Comparison of ENCODE assay signal across 27 mouse cellular contexts in genomic region chr6:91862848-91863247, GRCm38 (mm10). TPM values are rescaled to one million over a fixed set of nuclear protein-coding genes. Genes with fewer than 3 reads are reported as not detected.
DNase-seq lines count a peak whose midpoint lies in the region; ATAC-seq and TF ChIP-seq lines count a peak whose summit lies in the region.
"Had no signal": no experiment of that assay in that cellular context is flagged by ENCODE, and none has a peak within 500 bp of the region (broad histone marks: within the 10 kb centered on the region; RNA-seq: fewer than 3 reads in every experiment).

No protein-coding gene starts in this region.

- H3K4me3 ChIP-seq in hindbrain, postnatal 0 days (ENCODE audit: low read length): no peak overlapping the region
- H3K4me3 ChIP-seq in hindbrain, embryonic 13.5 days: no peak overlapping the region
- no peak overlapping the region for H3K4me3 ChIP-seq in midbrain, postnatal 0 days (ENCODE audit: low read depth, low read length)
- no peak overlapping the region for H3K4me3 ChIP-seq in midbrain, embryonic 15.5 days
- H3K4me3 ChIP-seq: embryonic facial prominence, embryonic 12.5 days; embryonic facial prominence, embryonic 15.5 days; heart, adult 2 months; heart, embryonic 10.5 days; heart, embryonic 13.5 days had no signal

- TF ChIP-seq POLR2A in brain, embryonic 14.5 days (IDR thresholded peaks at IDR 0.05; ENCODE audit: borderline replicate concordance, extremely low read depth, insufficient read depth, insufficient read length, poor library complexity, severe bottlenecking): no peak

- H3K27ac ChIP-seq in hindbrain, postnatal 0 days: no peak overlapping the region
- no peak overlapping the region for H3K27ac ChIP-seq in hindbrain, embryonic 13.5 days
- H3K27ac ChIP-seq in midbrain, postnatal 0 days (ENCODE audit: low read depth, low read length): no peak overlapping the region
- H3K27ac ChIP-seq in midbrain, embryonic 15.5 days: no peak overlapping the region
- H3K27ac ChIP-seq: embryonic facial prominence, embryonic 12.5 days; embryonic facial prominence, embryonic 15.5 days; heart, adult 2 months; heart, embryonic 10.5 days; heart, embryonic 13.5 days had no signal

- H3K4me1 ChIP-seq in hindbrain, postnatal 0 days (ENCODE audit: insufficient read depth, low read length): no peaks in the 10 kb centered on the region
- H3K4me1 ChIP-seq in hindbrain, embryonic 13.5 days (replicated peaks): no peaks in the 10 kb centered on the region
- no peaks in the 10 kb centered on the region for H3K4me1 ChIP-seq in midbrain, postnatal 0 days (ENCODE audit: insufficient read depth, low read length)
- no peaks in the 10 kb centered on the region for H3K4me1 ChIP-seq in midbrain, embryonic 15.5 days
- H3K4me1 ChIP-seq: embryonic facial prominence, embryonic 12.5 days; embryonic facial prominence, embryonic 15.5 days; heart, embryonic 13.5 days had no signal

- no peak overlapping the region for H3K4me2 ChIP-seq in hindbrain, postnatal 0 days (ENCODE audit: low read depth, low read length)
- H3K4me2 ChIP-seq in hindbrain, embryonic 13.5 days: no peak overlapping the region
- H3K4me2 ChIP-seq in midbrain, postnatal 0 days (ENCODE audit: low read depth, low read length, poor library complexity, severe bottlenecking): no peak overlapping the region
- H3K4me2 ChIP-seq in midbrain, embryonic 15.5 days: no peak overlapping the region
- H3K4me2 ChIP-seq: embryonic facial prominence, embryonic 12.5 days; embryonic facial prominence, embryonic 15.5 days; heart, embryonic 13.5 days had no signal

- H3K9ac ChIP-seq in hindbrain, postnatal 0 days (replicated peaks; ENCODE audit: low read length): no peak overlapping the region
- no peak overlapping the region for H3K9ac ChIP-seq in hindbrain, embryonic 13.5 days
- H3K9ac ChIP-seq in midbrain, postnatal 0 days (replicated peaks; ENCODE audit: low read length, poor library complexity, severe bottlenecking): no peak overlapping the region
- no peak overlapping the region for H3K9ac ChIP-seq in midbrain, embryonic 15.5 days
- H3K9ac ChIP-seq: embryonic facial prominence, embryonic 12.5 days; embryonic facial prominence, embryonic 15.5 days; heart, embryonic 13.5 days had no signal

- no peaks in the 10 kb centered on the region for H3K27me3 ChIP-seq in hindbrain, postnatal 0 days (ENCODE audit: insufficient read depth, low read length)
- H3K27me3 ChIP-seq in hindbrain, embryonic 13.5 days: no peaks in the 10 kb centered on the region
- H3K27me3 ChIP-seq in midbrain, postnatal 0 days (ENCODE audit: insufficient read depth, low read length): 0 out of 2 replicates have a peak, but pooled peaks cover 3% of the 10 kb centered on the region
- no peaks in the 10 kb centered on the region for H3K27me3 ChIP-seq in midbrain, embryonic 15.5 days (replicated peaks)
- H3K27me3 ChIP-seq: embryonic facial prominence, embryonic 12.5 days; embryonic facial prominence, embryonic 15.5 days had no signal

- TF ChIP-seq CTCF in hindbrain, postnatal 0 days (IDR thresholded peaks at IDR 0.05; ENCODE audit: low read depth): no peak
- no peak for TF ChIP-seq CTCF in midbrain, postnatal 0 days (IDR thresholded peaks at IDR 0.05)
- TF ChIP-seq CTCF in brain, embryonic 14.5 days (IDR thresholded peaks at IDR 0.05; ENCODE audit: borderline replicate concordance, extremely low read depth, insufficient read depth, insufficient read length): no peak

- H3K9me3 ChIP-seq in hindbrain, postnatal 0 days (ENCODE audit: low read length): 0 out of 2 replicates have a peak, but pooled peaks cover 3% of the 10 kb centered on the region
- H3K9me3 ChIP-seq in hindbrain, embryonic 13.5 days: peaks cover 6% of the 10 kb centered on the region; the same call in 1 of the 2 replicates
- no peaks in the 10 kb centered on the region for H3K9me3 ChIP-seq in midbrain, postnatal 0 days (ENCODE audit: low read length)
- H3K9me3 ChIP-seq in midbrain, embryonic 15.5 days: no peaks in the 10 kb centered on the region
- H3K9me3 ChIP-seq: embryonic facial prominence, embryonic 12.5 days; embryonic facial prominence, embryonic 15.5 days; G1E; heart, embryonic 10.5 days; heart, embryonic 13.5 days had no signal

- H3K36me3 ChIP-seq in hindbrain, postnatal 0 days (ENCODE audit: insufficient read depth, low read length): no peaks in the 10 kb centered on the region
- no peaks in the 10 kb centered on the region for H3K36me3 ChIP-seq in hindbrain, embryonic 13.5 days
- H3K36me3 ChIP-seq in midbrain, postnatal 0 days (ENCODE audit: insufficient read depth, low read length): no peaks in the 10 kb centered on the region
- no peaks in the 10 kb centered on the region for H3K36me3 ChIP-seq in midbrain, embryonic 15.5 days (replicated peaks)
- H3K36me3 ChIP-seq: embryonic facial prominence, embryonic 12.5 days; embryonic facial prominence, embryonic 15.5 days; G1E; heart, embryonic 10.5 days; heart, embryonic 13.5 days had no signal

- peak; percentile 63 for ATAC-seq in hindbrain, postnatal 0 days
- no peak for ATAC-seq in hindbrain, embryonic 13.5 days (ENCODE audit: low FRiP score)
- ATAC-seq in midbrain, postnatal 0 days (ENCODE audit: low FRiP score): no peak
- no peak for ATAC-seq in midbrain, embryonic 15.5 days (replicated peaks)
- ATAC-seq: forebrain, embryonic 14.5 days; intestine, postnatal 0 days had no signal

- peak; percentile 57 to 59 for DNase-seq in cerebellum, postnatal 14 days
- DNase-seq in cerebellum, adult 8-10 months: no peak
- DNase-seq in hindbrain, postnatal 0 days (ENCODE audit: low spot score): peak; percentile 40
- peak; percentile 56 for DNase-seq in midbrain, postnatal 0 days (ENCODE audit: low spot score)
- peak; percentile 23 for DNase-seq in brain, embryonic 14.5 days (ENCODE audit: low read depth)
- DNase-seq: adrenal gland, adult 2 months; adrenal gland, postnatal 14 days; B cell, adult 2 months; cerebellum, adult 2 months; cerebellum, postnatal 25 days; gastrocnemius, postnatal 10 days; gastrocnemius, postnatal 36 days; heart, adult 2 months; heart, postnatal 14 days; heart, postnatal 4 days had no signal

RNA-seq across cellular contexts. Expression of gene Ccdc174, which starts 15.0 kb away (rescaled TPM):
- 12.8 and 15.1 TPM in 2 replicates for total RNA-seq in hindbrain, postnatal 0 days (2014; rRNA removed)
- polyA plus RNA-seq in hindbrain, postnatal 0 days (2015; fragmentation: Nextera tagmentation; extraction: Ambion mirVana): 36.3 and 43.4 TPM in 2 replicates
- 50.5 TPM in 2 replicates for polyA plus RNA-seq in hindbrain, embryonic 13.5 days (2015; fragmentation: Nextera tagmentation; extraction: Ambion mirVana)
- 12.5 and 14.8 TPM in 2 replicates for total RNA-seq in midbrain, postnatal 0 days (2014; rRNA removed)
- 33.6 and 43.9 TPM in 2 replicates for polyA plus RNA-seq in midbrain, postnatal 0 days (2015; fragmentation: Nextera tagmentation; extraction: Ambion mirVana)
- 34.6 and 40.6 TPM in 2 replicates for polyA plus RNA-seq in midbrain, embryonic 15.5 days (2015; fragmentation: Nextera tagmentation; extraction: Ambion mirVana)
- 17.9 and 20.5 TPM in 2 replicates for polyA plus RNA-seq in brain, embryonic 14.5 days (2012; rRNA removed)

RNA-seq across cellular contexts. Expression of gene Grip2, which starts 35.8 kb away (rescaled TPM):
- 14.6 and 19.2 TPM in 2 replicates for total RNA-seq in hindbrain, postnatal 0 days (2014; rRNA removed)
- 5.2 and 5.3 TPM in 2 replicates for polyA plus RNA-seq in hindbrain, postnatal 0 days (2015; fragmentation: Nextera tagmentation; extraction: Ambion mirVana)
- 4.3 and 4.6 TPM in 2 replicates for polyA plus RNA-seq in hindbrain, embryonic 13.5 days (2015; fragmentation: Nextera tagmentation; extraction: Ambion mirVana)
- total RNA-seq in midbrain, postnatal 0 days (2014; rRNA removed): 22.8 and 29.7 TPM in 2 replicates
- 7.7 and 7.8 TPM in 2 replicates for polyA plus RNA-seq in midbrain, postnatal 0 days (2015; fragmentation: Nextera tagmentation; extraction: Ambion mirVana)
- 9.0 and 10.7 TPM in 2 replicates for polyA plus RNA-seq in midbrain, embryonic 15.5 days (2015; fragmentation: Nextera tagmentation; extraction: Ambion mirVana)
- polyA plus RNA-seq in brain, embryonic 14.5 days (2012; rRNA removed): 18.6 and 21.0 TPM in 2 replicates
- total RNA-seq: CH12.LX; common myeloid progenitor, adult 5-6 weeks; granulocyte monocyte progenitor cell, adult 5-6 weeks had no signal
- polyA plus RNA-seq: G1E had no signal

RNA-seq across cellular contexts. Expression of gene 4930590J08Rik, which starts 39.8 kb away (rescaled TPM):
- 2.2 and 3.2 TPM in 2 replicates for total RNA-seq in hindbrain, postnatal 0 days (2014; rRNA removed)
- 0.63 and 0.64 TPM in 2 replicates for polyA plus RNA-seq in hindbrain, postnatal 0 days (2015; fragmentation: Nextera tagmentation; extraction: Ambion mirVana)
- polyA plus RNA-seq in hindbrain, embryonic 13.5 days (2015; fragmentation: Nextera tagmentation; extraction: Ambion mirVana): 1.2 and 1.4 TPM in 2 replicates
- 2.1 and 5.9 TPM in 2 replicates for total RNA-seq in midbrain, postnatal 0 days (2014; rRNA removed)
- polyA plus RNA-seq in midbrain, postnatal 0 days (2015; fragmentation: Nextera tagmentation; extraction: Ambion mirVana): 0.34 and 0.78 TPM in 2 replicates
- polyA plus RNA-seq in midbrain, embryonic 15.5 days (2015; fragmentation: Nextera tagmentation; extraction: Ambion mirVana): 1.3 and 1.9 TPM in 2 replicates
- polyA plus RNA-seq in brain, embryonic 14.5 days (2012; rRNA removed): 2.9 and 4.4 TPM in 2 replicates
